9 mouse cellular contexts compared by ENCODE assay signal in the genomic region with DNA sequence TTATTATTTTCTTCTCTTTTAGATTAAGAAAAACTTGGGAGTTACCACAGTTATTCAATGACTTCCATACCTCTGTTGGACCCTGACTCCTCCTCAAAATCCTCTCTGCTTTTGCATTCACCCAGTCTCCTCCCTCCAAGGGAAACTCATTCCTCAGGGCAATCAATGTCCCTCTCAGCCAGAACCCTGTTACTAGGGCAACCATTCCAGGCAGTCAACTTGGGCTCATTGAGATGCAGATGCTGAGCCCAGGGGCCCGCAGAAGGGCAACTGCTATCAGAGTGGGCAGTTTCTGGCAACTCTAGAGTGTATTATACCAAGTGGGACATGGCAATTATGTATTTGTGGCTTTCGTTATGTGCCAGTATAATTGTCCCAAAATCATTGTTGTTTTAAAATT.
A peak's percentile ranks its signal among the peaks of the same experiment; 100 is the strongest.
DNase-seq lines count a peak whose midpoint lies in the region; ATAC-seq lines count a peak whose summit lies in the region.
"Had no signal": no experiment of that assay in that cellular context is flagged by ENCODE, and none has a peak within 500 bp of the region (broad histone marks: within the 10 kb centered on the region; RNA-seq: fewer than 3 reads in every experiment).

No protein-coding gene starts in this region.

- H3K36me3 ChIP-seq in forebrain, embryonic 14.5 days (ENCODE audit: control insufficient read depth, insufficient read depth, low read length), result no peaks in the 10 kb centered on the region
- H3K36me3 ChIP-seq in midbrain, embryonic 12.5 days, result no peaks in the 10 kb centered on the region
- H3K36me3 ChIP-seq in kidney, embryonic 16.5 days (ENCODE audit: insufficient read depth, low read length), result no peaks in the 10 kb centered on the region

- WGBS in forebrain, embryonic 14.5 days, result 8% methylated on average over 2 of the region's 2 CpGs
- 12% methylated on average over 2 of the region's 2 CpGs for WGBS in midbrain, embryonic 12.5 days
- 37% methylated on average over 2 of the region's 2 CpGs for WGBS in kidney, embryonic 16.5 days

- H3K27ac ChIP-seq in forebrain, embryonic 14.5 days (ENCODE audit: low read depth, low read length), result no peak overlapping the region
- no peak overlapping the region for H3K27ac ChIP-seq in midbrain, embryonic 12.5 days (replicated peaks)
- no peak overlapping the region for H3K27ac ChIP-seq in kidney, embryonic 16.5 days (ENCODE audit: low read length)

- H3K27me3 ChIP-seq in forebrain, embryonic 14.5 days (replicated peaks; ENCODE audit: control insufficient read depth, insufficient read depth, low read length), result no peaks in the 10 kb centered on the region
- no peaks in the 10 kb centered on the region for H3K27me3 ChIP-seq in midbrain, embryonic 12.5 days
- no peaks in the 10 kb centered on the region for H3K27me3 ChIP-seq in kidney, embryonic 16.5 days (ENCODE audit: insufficient read depth, low read length)

- no peak overlapping the region for H3K4me2 ChIP-seq in forebrain, embryonic 14.5 days (ENCODE audit: low read length)
- no peak overlapping the region for H3K4me2 ChIP-seq in midbrain, embryonic 12.5 days (replicated peaks)
- H3K4me2 ChIP-seq in kidney, embryonic 16.5 days (replicated peaks; ENCODE audit: low read depth, low read length), result no peak overlapping the region

- H3K9me3 ChIP-seq in forebrain, embryonic 14.5 days (replicated peaks; ENCODE audit: control insufficient read depth, low read length), result no peaks in the 10 kb centered on the region
- no peaks in the 10 kb centered on the region for H3K9me3 ChIP-seq in midbrain, embryonic 12.5 days
- no peaks in the 10 kb centered on the region for H3K9me3 ChIP-seq in kidney, embryonic 16.5 days (ENCODE audit: low read length)

- ATAC-seq in forebrain, embryonic 14.5 days, result peak; percentile 91
- peak; percentile 98 for ATAC-seq in midbrain, embryonic 12.5 days (ENCODE audit: low FRiP score, low read depth)
- no peak for ATAC-seq in CD4-positive, CD25-positive, alpha-beta regulatory T cell, adult 4 months
- ATAC-seq in kidney, embryonic 16.5 days (ENCODE audit: low FRiP score, low TSS enrichment), result no peak
- no peak for ATAC-seq in inflammation-experienced regulatory T-cells, adult 6 months
- ATAC-seq: lung, postnatal 0 days had no signal

- DNase-seq in ES-CJ7 (ENCODE audit: low read depth, low spot score) (peak; percentile 81), ZHBTc4 (ENCODE audit: low read depth, low spot score) (peak; percentile 87)
- DNase-seq in forebrain, embryonic 14.5 days (ENCODE audit: low spot score), result peak; percentile 79
- DNase-seq: heart, postnatal 4 days had no signal

- no peak overlapping the region for H3K4me3 ChIP-seq in forebrain, embryonic 14.5 days (ENCODE audit: low read depth, low read length)
- H3K4me3 ChIP-seq in midbrain, embryonic 12.5 days, result no peak overlapping the region
- no peak overlapping the region for H3K4me3 ChIP-seq in kidney, embryonic 16.5 days (ENCODE audit: low read length)

- peaks cover 11% of the 10 kb centered on the region for H3K4me1 ChIP-seq in forebrain, embryonic 14.5 days (ENCODE audit: control insufficient read depth, insufficient read depth, low read length)
- H3K4me1 ChIP-seq in midbrain, embryonic 12.5 days, result peaks cover 13% of the 10 kb centered on the region
- no peaks in the 10 kb centered on the region for H3K4me1 ChIP-seq in kidney, embryonic 16.5 days (ENCODE audit: insufficient read depth, low read length)

- no peak overlapping the region for H3K9ac ChIP-seq in forebrain, embryonic 14.5 days (ENCODE audit: low read length)
- no peak overlapping the region for H3K9ac ChIP-seq in midbrain, embryonic 12.5 days (replicated peaks)
- H3K9ac ChIP-seq in kidney, embryonic 16.5 days (replicated peaks; ENCODE audit: low read length), result no peak overlapping the region

Comparison
In these comparisons a context has a peak if more than half of its experiments do, and no peak if none do; other contexts are left out.
1. ATAC-seq: peak in forebrain, embryonic 14.5 days (single experiment) and midbrain, embryonic 12.5 days (single experiment); none in CD4-positive, CD25-positive, alpha-beta regulatory T cell, adult 4 months (single experiment), kidney, embryonic 16.5 days (single experiment) and inflammation-experienced regulatory T-cells, adult 6 months (single experiment).
2. Peak in every context shown above with its lines, with median percentiles within 50 percentile points of each other: DNase-seq.